Comparison of ENCODE assay signal across 22 mouse cellular contexts in the genomic region with DNA sequence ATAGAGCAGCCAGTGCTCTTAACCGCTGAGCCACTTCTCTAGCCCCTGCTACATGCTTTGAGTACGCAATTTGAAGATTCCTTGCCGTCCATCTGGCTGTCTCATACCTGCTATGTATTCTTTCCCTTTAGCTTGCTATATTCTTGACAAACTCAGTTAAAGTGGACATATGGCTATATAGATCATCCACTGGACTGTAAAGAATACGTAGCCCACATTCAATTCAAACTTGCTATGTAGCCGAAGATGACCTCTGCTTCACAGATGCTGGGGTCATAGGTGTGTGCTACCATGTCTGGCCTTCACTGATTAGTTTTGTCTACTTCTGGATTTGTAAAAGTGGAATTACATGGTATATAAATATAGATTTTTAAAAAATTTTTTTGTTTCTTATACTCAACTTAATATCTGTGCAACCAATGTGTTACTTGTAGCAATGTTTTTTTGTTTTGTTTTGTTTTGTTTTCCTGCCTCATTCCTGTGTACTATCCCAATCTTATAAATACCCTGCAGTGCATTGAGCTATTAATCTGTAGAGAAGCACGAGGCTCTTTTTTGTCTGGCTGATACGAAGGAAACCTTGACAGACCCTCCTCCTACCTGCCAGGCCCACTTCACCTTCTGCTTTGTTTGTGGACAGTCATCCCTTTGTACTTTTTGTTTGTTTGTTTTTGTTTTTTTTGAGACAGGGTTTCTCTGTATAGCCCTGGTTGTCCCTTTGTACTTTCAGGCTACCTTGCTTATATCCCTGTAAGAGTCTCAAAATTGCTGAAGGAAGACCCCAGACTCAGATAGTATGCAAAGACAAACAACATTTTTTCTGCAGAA.
"Had no signal": no experiment of that assay in that cellular context is flagged by ENCODE, and none has a peak within 500 bp of the region (broad histone marks: within the 10 kb centered on the region; RNA-seq: fewer than 3 reads in every experiment).

No protein-coding gene starts in this region.

- H3K27ac ChIP-seq: heart, embryonic 10.5 days; hindbrain, embryonic 13.5 days; hindbrain, embryonic 15.5 days; hindbrain, postnatal 0 days; kidney, embryonic 15.5 days; kidney, postnatal 0 days; layer of hippocampus, adult 2 months; left cerebral cortex, adult 2 months; limb, embryonic 10.5 days; limb, embryonic 12.5 days; liver, embryonic 14.5 days had no signal

- H3K27me3 ChIP-seq: heart, embryonic 12.5 days; hindbrain, embryonic 13.5 days; hindbrain, embryonic 15.5 days; kidney, embryonic 15.5 days; limb, embryonic 12.5 days had no signal

- H3K4me2 ChIP-seq: heart, embryonic 12.5 days; hindbrain, embryonic 13.5 days; hindbrain, embryonic 15.5 days; kidney, embryonic 15.5 days; limb, embryonic 12.5 days had no signal

- DNase-seq: gastrocnemius, postnatal 14 days; gastrocnemius, postnatal 36 days; heart, adult 18-20 months; heart, postnatal 10 days; kidney, adult 11 months; kidney, adult 2 months; kidney, adult 9 months; kidney, postnatal 25 days; kidney, postnatal 4 days had no signal

- H3K9me3 ChIP-seq: heart, embryonic 10.5 days; heart, embryonic 12.5 days; hindbrain, embryonic 13.5 days; hindbrain, embryonic 15.5 days; kidney, embryonic 15.5 days; limb, embryonic 10.5 days; limb, embryonic 12.5 days had no signal

- H3K4me3 ChIP-seq: heart, embryonic 10.5 days; heart, embryonic 12.5 days; hindbrain, embryonic 13.5 days; hindbrain, embryonic 15.5 days; kidney, embryonic 15.5 days; layer of hippocampus, adult 2 months; left cerebral cortex, adult 2 months; limb, embryonic 10.5 days; limb, embryonic 12.5 days had no signal

- H3K9ac ChIP-seq: heart, embryonic 12.5 days; hindbrain, embryonic 13.5 days; hindbrain, embryonic 15.5 days; kidney, embryonic 15.5 days; limb, embryonic 12.5 days had no signal

- H3K36me3 ChIP-seq: heart, embryonic 10.5 days; heart, embryonic 12.5 days; hindbrain, embryonic 13.5 days; hindbrain, embryonic 15.5 days; kidney, embryonic 15.5 days; limb, embryonic 10.5 days; limb, embryonic 12.5 days had no signal

- ATAC-seq: hindbrain, postnatal 0 days; intestine, embryonic 16.5 days had no signal
